Mouse (Mus musculus): ENCODE measurements around the gene Ccdc70. TPM values are rescaled to one million over a fixed set of nuclear protein-coding genes. Genes with fewer than 3 reads are reported as not detected.

Gene Ccdc70
- total and polyA plus RNA-seq, 3 experiments, result not detected

- no peaks in the 10 kb centered on the region for H3K4me1 ChIP-seq (ENCODE audit: control insufficient read depth in 1 of 2, insufficient read depth in 2 of 2, low read length in 2 of 2)
- no peaks in the 10 kb centered on the region for H3K9me3 ChIP-seq (replicated peaks; ENCODE audit: insufficient read depth, low read length)
- H3K79me2 ChIP-seq (ENCODE audit: control insufficient read depth, insufficient read depth, low read length, poor library complexity), result no peaks in the 10 kb centered on the region
- no peak overlapping the region for H3K27ac ChIP-seq (ENCODE audit: control insufficient read depth, low read depth, low read length)
- no peak for TF ChIP-seq ZMIZ1 (IDR thresholded peaks at IDR 0.05; ENCODE audit: low read depth, low read length)
- no peak for DNase-seq (ENCODE audit: low read depth, low spot score)
- H3K9ac ChIP-seq (ENCODE audit: control insufficient read depth, low read depth, low read length, poor library complexity, severe bottlenecking), result no peak overlapping the region
- no peaks in the 10 kb centered on the region for H3K36me3 ChIP-seq (ENCODE audit: control insufficient read depth in 1 of 2, insufficient read depth in 2 of 2, low read length in 2 of 2)
- no peaks in the 10 kb centered on the region for H3K27me3 ChIP-seq (ENCODE audit: control insufficient read depth in 1 of 2, insufficient read depth in 2 of 2, low read length in 2 of 2)
- no peak overlapping the region for H3K4me3 ChIP-seq (ENCODE audit: control insufficient read depth in 1 of 2, insufficient read depth in 1 of 2, low read depth in 2 of 2, low read length in 2 of 2)
Observed at GRCm38 (mm10) chr8:21978193-21978592, 8.6 kb downstream of the Ccdc70 start.

GRCm38 (mm10) chr8:21981664-21982337, 12.2 kb downstream of the Ccdc70 start:
- H3K9ac ChIP-seq (ENCODE audit: control insufficient read depth, low read depth, low read length, poor library complexity, severe bottlenecking), result no peak overlapping the region
- H3K27me3 ChIP-seq (ENCODE audit: control insufficient read depth in 1 of 2, insufficient read depth in 2 of 2, low read length in 2 of 2), result no peaks in the 10 kb centered on the region
- no peak overlapping the region for H3K4me3 ChIP-seq (ENCODE audit: control insufficient read depth in 1 of 2, insufficient read depth in 1 of 2, low read depth in 2 of 2, low read length in 2 of 2)
- no peaks in the 10 kb centered on the region for H3K79me2 ChIP-seq (ENCODE audit: control insufficient read depth, insufficient read depth, low read length, poor library complexity)
- no peak for DNase-seq (ENCODE audit: low read depth, low spot score)
- TF ChIP-seq NRF1 (IDR thresholded peaks at IDR 0.05; ENCODE audit: insufficient read depth, low read depth, low read length, poor library complexity, severe bottlenecking), result no peak
- TF ChIP-seq NELFE (IDR thresholded peaks at IDR 0.05; ENCODE audit: low read depth, low read length), result no peak
- TF ChIP-seq ZNF384 (IDR thresholded peaks at IDR 0.05; ENCODE audit: low read depth, low read length), result no peak
- no peak for TF ChIP-seq ETS1 (IDR thresholded peaks at IDR 0.05; ENCODE audit: low read depth, low read length)
- TF ChIP-seq EP300 (IDR thresholded peaks at IDR 0.05; ENCODE audit: low read depth in 1 of 2, low read length in 2 of 2), result no peak
- TF ChIP-seq TAL1 (IDR thresholded peaks at IDR 0.05; ENCODE audit: low read length), result no peak
- no peak for TF ChIP-seq POLR2AphosphoS5 (IDR thresholded peaks at IDR 0.05; ENCODE audit: borderline replicate concordance, low read depth, low read length)
- TF ChIP-seq RCOR1 (IDR thresholded peaks at IDR 0.05; ENCODE audit: low read depth, low read length), result no peak
- peak; percentile 38 for TF ChIP-seq SMC3 (IDR thresholded peaks at IDR 0.05; ENCODE audit: low read depth, low read length)
- TF ChIP-seq RAD21 (IDR thresholded peaks at IDR 0.05; ENCODE audit: low read depth, low read length), result peak; percentile 41
- peak; percentile 9 to 32 (median 21); a peak in 3 of 6 replicates for TF ChIP-seq CTCF (IDR thresholded peaks at IDR 0.05 in 2 of 3, conservative IDR thresholded peaks at IDR 0.05 in 1 of 3; ENCODE audit: control insufficient read depth in 1 of 3, insufficient read depth in 1 of 3, low read depth in 2 of 3, low read length in 3 of 3, poor library complexity in 1 of 3, severe bottlenecking in 1 of 3)
- no peaks in the 10 kb centered on the region for H3K4me1 ChIP-seq (ENCODE audit: control insufficient read depth in 1 of 2, insufficient read depth in 2 of 2, low read length in 2 of 2)
- H3K36me3 ChIP-seq (ENCODE audit: control insufficient read depth in 1 of 2, insufficient read depth in 2 of 2, low read length in 2 of 2), result no peaks in the 10 kb centered on the region
- no peak overlapping the region for H3K27ac ChIP-seq (ENCODE audit: control insufficient read depth, low read depth, low read length)
- H3K9me3 ChIP-seq (replicated peaks; ENCODE audit: insufficient read depth, low read length), result no peaks in the 10 kb centered on the region

- no peak for DNase-seq (ENCODE audit: low read depth, low spot score)
Observed at GRCm38 (mm10) chr8:21992184-21992583, 22.6 kb downstream of the Ccdc70 start.

More at GRCm38 (mm10) chr8:21992184-21992583, 22.6 kb downstream of the Ccdc70 start:
- no peaks in the 10 kb centered on the region for H3K4me1 ChIP-seq (ENCODE audit: control insufficient read depth in 1 of 2, insufficient read depth in 2 of 2, low read length in 2 of 2)
- H3K9ac ChIP-seq (ENCODE audit: control insufficient read depth, low read depth, low read length, poor library complexity, severe bottlenecking), result no peak overlapping the region
- peaks cover 0 to 12% of the 10 kb centered on the region in 2 experiments; a peak in 2 of 4 replicates for H3K36me3 ChIP-seq (ENCODE audit: control insufficient read depth in 1 of 2, insufficient read depth in 2 of 2, low read length in 2 of 2)
- no peak overlapping the region for H3K27ac ChIP-seq (ENCODE audit: control insufficient read depth, low read depth, low read length)
- no peaks in the 10 kb centered on the region for H3K9me3 ChIP-seq (replicated peaks; ENCODE audit: insufficient read depth, low read length)
- TF ChIP-seq MAFK (IDR thresholded peaks at IDR 0.05; ENCODE audit: borderline replicate concordance, low read depth, low read length), result no peak
- 0 out of 6 replicates have a peak, but pooled peaks of 1 of the 3 experiments have one; percentile 16 for TF ChIP-seq CTCF (IDR thresholded peaks at IDR 0.05 in 2 of 3, conservative IDR thresholded peaks at IDR 0.05 in 1 of 3; ENCODE audit: control insufficient read depth in 1 of 3, insufficient read depth in 1 of 3, low read depth in 2 of 3, low read length in 3 of 3, poor library complexity in 1 of 3, severe bottlenecking in 1 of 3)
- peak; percentile 16 for TF ChIP-seq RAD21 (IDR thresholded peaks at IDR 0.05; ENCODE audit: low read depth, low read length)
- no peaks in the 10 kb centered on the region for H3K79me2 ChIP-seq (ENCODE audit: control insufficient read depth, insufficient read depth, low read length, poor library complexity)
- H3K27me3 ChIP-seq (ENCODE audit: control insufficient read depth in 1 of 2, insufficient read depth in 2 of 2, low read length in 2 of 2), result no peaks in the 10 kb centered on the region
- no peak overlapping the region for H3K4me3 ChIP-seq (ENCODE audit: control insufficient read depth in 1 of 2, insufficient read depth in 1 of 2, low read depth in 2 of 2, low read length in 2 of 2)

Measured in MEL (cell line).